1 mouse cellular context compared by ENCODE assay signal in genomic region chr11:60345868-60346267, GRCm38 (mm10).
TF ChIP-seq lines count a peak whose summit lies in the region.

No protein-coding gene starts in this region.

TF ChIP-seq in MEL, 35 proteins besides CTCF, POLR2A, EP300 and RAD21 (continued from another document):
- TF ChIP-seq ZNF384 (IDR thresholded peaks at IDR 0.05; ENCODE audit: low read depth, low read length) (0 out of 2 replicates have a peak, but pooled peaks have one; percentile 21), MXI1 (IDR thresholded peaks at IDR 0.05; ENCODE audit: low read depth, low read length) (no peak), BHLHE40 (IDR thresholded peaks at IDR 0.05; ENCODE audit: borderline replicate concordance, low read depth, low read length) (no peak), CHD2 (IDR thresholded peaks at IDR 0.05; ENCODE audit: low read length) (no peak), MEF2A (IDR thresholded peaks at IDR 0.05; ENCODE audit: extremely low read depth, insufficient replicate concordance, low read depth, low read length, poor library complexity, severe bottlenecking) (no peak), E2F4 (IDR thresholded peaks at IDR 0.05; ENCODE audit: borderline replicate concordance, low read depth, low read length) (no peak)
